Mouse (Mus musculus) spleen, adult 2 months (tissue): Measurements from ENCODE around the gene Foxn2. TPM values are rescaled to one million over a fixed set of nuclear protein-coding genes. Genes with fewer than 3 reads are reported as not detected.

ENCODE experiments used
- DNase-seq, 2 experiments: peaks; one replicate each; pipeline versions ENCODE4 v3.0.0 to v3.0.0-alpha.2; 2012 to 2021; ENCODE audit warnings: low spot score in 2 of 2, low read depth in 1 of 2
- H3K27ac ChIP-seq: fragments of 200-500 bp; 2 replicates; pipeline ENCODE4 v1.5.1; 2012; ENCODE audit warnings: low read length, inconsistent platforms; ENCODE audit not compliant: insufficient read depth
- H3K27me3 ChIP-seq: fragments of 200-500 bp; 2 replicates; pipeline ENCODE4 v1.6.1; 2012; ENCODE audit warnings: mild to moderate bottlenecking, moderate library complexity, low read length, inconsistent platforms; ENCODE audit not compliant: control insufficient read depth, insufficient read depth
- H3K36me3 ChIP-seq: fragments of 200-500 bp; 2 replicates; pipeline ENCODE4 v1.6.1; 2012; ENCODE audit warnings: mild to moderate bottlenecking, low read length, inconsistent platforms; ENCODE audit not compliant: control insufficient read depth, insufficient read depth
- H3K4me1 ChIP-seq: fragments of 200-500 bp; 2 replicates; pipeline ENCODE4 v1.6.1; 2011; ENCODE audit warnings: inconsistent platforms; ENCODE audit not compliant: control insufficient read depth, insufficient read depth, insufficient read length
- H3K4me3 ChIP-seq: fragments of 200-500 bp; 2 replicates; pipeline ENCODE4 v1.5.1; 2011; ENCODE audit warnings: mild to moderate bottlenecking, inconsistent platforms; ENCODE audit not compliant: insufficient read depth, insufficient read length; ENCODE audit errors: extremely low read depth
- CTCF ChIP-seq: fragments of 200-500 bp; IDR thresholded peaks from 2 replicates; pipeline ENCODE4 v1.5.1; 2011; ENCODE audit warnings: mild to moderate bottlenecking, inconsistent platforms; ENCODE audit not compliant: insufficient read depth, insufficient read length, insufficient replicate concordance; ENCODE audit errors: extremely low read depth
- POLR2A ChIP-seq: fragments of 200-500 bp; IDR thresholded peaks from 2 replicates; pipeline ENCODE4 v1.6.1; 2011; ENCODE audit warnings: low read depth, low read length, inconsistent platforms
- WGBS: fragments of 180-500 bp; shearing (Covaris S2); methylation state at CpG from one replicate; pipeline ENCODE4 v1.1.7; 2018; 5-methylcytosine and 5-hydroxymethylcytosine counted together
- polyA plus RNA-seq: library from polyadenylated mRNA; depleted of rRNA; stranded (reverse); fragments of >200 nt; gene quantifications from 2 replicates; pipeline ENCODE4 v1.2.3, GENCODE M21; 2012; rRNA removed

The Foxn2 gene
- polyA plus RNA-seq, 1 experiment, result 5.3 TPM

GRCm38 (mm10) chr17:88531176-88531575 lies 90.7 kb downstream of the Foxn2 start:
- Histone ChIP-seq H3K27ac (no peak overlapping the region), H3K4me3 (no peak overlapping the region), H3K4me1 (no peaks in the 10 kb centered on the region; the same call in 1 of the 2 replicates), H3K36me3 (no peaks in the 10 kb centered on the region), H3K27me3 (no peaks in the 10 kb centered on the region)
- no peak for DNase-seq
- 73% methylated on average over 6 of the region's 6 CpGs for WGBS
- TF ChIP-seq POLR2A (no peak), CTCF (no peak)

DNA sequence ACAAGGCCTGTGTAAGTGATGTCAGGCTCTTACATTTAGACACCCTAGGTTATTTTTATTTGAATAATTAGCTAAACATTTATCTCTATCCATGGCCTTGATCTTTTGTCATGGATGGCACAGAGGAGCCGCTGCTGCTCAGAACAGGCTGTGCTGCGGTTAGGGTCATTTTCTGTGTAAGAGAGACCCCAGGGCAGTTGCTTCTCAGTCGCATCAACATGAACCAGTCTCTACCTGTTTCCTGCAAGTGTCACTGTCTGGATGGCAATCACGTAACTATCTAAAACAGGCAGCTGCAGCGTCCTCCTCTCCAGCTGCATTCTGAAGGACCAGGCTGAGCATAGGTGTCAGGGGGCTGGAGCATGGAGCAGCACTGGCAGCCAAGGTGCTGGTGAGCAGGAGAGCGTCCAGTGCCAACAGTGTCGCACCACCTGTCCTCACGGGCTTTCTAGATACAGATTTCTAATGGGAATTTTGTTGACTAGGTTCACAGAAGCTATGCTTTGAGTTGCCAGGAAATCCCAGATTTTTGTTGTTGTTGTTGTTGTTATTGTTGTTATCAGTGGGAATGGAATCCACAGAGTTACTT lies 97.4 kb downstream of the Foxn2 start:
- DNase-seq, result no peak
- 92% methylated on average over 8 of the region's 8 CpGs for WGBS
- H3K36me3 ChIP-seq, result no peaks in the 10 kb centered on the region; the same call in 1 of the 2 replicates
- H3K27ac ChIP-seq, result no peak overlapping the region
- TF ChIP-seq POLR2A (no peak), CTCF (no peak)
- peaks cover 2% of the 10 kb centered on the region for H3K4me1 ChIP-seq
- no peaks in the 10 kb centered on the region for H3K27me3 ChIP-seq
- H3K4me3 ChIP-seq, result no peak overlapping the region

Other genes starting within 250 kb of the Foxn2 start
- gene Ppp1r21, start 89.4 kb downstream of the Foxn2 start, polyA plus RNA-seq, result 27.4 and 28.5 TPM in 2 replicates
- gene Ston1, start 157.0 kb downstream of the Foxn2 start, polyA plus RNA-seq, result 7.4 and 9.3 TPM in 2 replicates
- not detected in 2 replicates for gene Gtf2a1l, start 227.9 kb downstream of the Foxn2 start, polyA plus RNA-seq